Mouse (Mus musculus) megakaryocyte, adult 5-6 weeks (primary cell): ENCODE measurements around the gene Stx18. TPM values are rescaled to one million over a fixed set of nuclear protein-coding genes. Genes with fewer than 3 reads are reported as not detected.

Source experiments
- ATAC-seq: 2 replicates; pipeline ENCODE4 v1.8.0; 2016; ENCODE audit warnings: mild to moderate bottlenecking, inconsistent platforms; ENCODE audit not compliant: poor library complexity, severe bottlenecking
- total RNA-seq, 2 experiments: library from RNA; stranded (forward) in 1 of 2; stranded (reverse) in 1 of 2; fragments of 153-499, 151-499 nt in 1 of 2; fragments of 221-1000, 200-1000 nt in 1 of 2; gene quantifications; 2 replicates each; pipeline versions ENCODE4 v1.2.3 to v1.2.4; 2015 to 2017

The Stx18 gene
- 22.8 and 28.6 TPM in 2 replicates for total RNA-seq (2015)
- total RNA-seq (2017) = 36.1 and 49.0 TPM in 2 replicates

DNA sequence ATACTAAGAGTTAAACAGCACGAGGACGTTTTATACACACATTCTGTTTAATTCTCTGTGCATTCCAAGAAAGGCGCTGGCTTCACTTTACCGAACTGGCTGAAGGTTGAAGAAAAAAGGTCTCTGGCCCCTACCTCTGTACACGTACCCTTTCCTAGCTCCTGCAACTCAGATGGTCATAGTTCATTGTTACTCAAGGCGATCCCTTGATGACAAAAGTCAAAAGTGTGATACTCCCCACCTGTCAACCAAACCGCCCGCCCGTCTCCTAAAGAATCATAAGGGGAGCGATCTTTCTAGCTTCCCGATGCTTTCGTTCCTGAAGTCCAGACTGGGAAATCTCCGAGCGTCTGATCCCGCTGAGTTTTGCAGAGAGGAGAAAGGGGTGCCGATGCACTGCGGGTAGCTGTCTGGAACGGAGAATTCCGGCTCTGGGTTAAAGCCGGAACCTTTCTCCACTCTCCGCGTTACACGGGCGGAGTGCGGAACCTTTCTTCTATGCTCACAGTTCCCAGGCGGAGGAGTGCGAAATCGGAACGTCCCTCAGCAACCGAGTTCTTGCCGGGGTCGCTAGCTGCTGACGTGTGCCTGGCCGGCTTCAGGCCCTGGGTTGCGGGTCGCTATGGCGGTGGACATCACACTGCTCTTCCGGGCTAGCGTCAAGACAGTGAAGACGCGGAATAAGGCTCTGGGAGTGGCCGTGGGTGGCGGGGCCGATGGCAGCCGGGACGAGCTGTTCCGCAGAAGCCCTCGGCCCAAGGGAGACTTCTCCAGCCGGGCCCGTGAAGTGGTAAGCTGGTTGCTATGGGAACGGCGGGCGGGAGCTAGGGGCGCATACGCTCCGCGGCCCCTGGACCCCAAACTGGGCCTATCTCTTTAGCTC is at the start of gene Stx18:
TSS of gene Stx18 (plus strand) at position 33 of the 883 bp plus-strand sequence.
- peak; percentile 92 for ATAC-seq

DNA sequence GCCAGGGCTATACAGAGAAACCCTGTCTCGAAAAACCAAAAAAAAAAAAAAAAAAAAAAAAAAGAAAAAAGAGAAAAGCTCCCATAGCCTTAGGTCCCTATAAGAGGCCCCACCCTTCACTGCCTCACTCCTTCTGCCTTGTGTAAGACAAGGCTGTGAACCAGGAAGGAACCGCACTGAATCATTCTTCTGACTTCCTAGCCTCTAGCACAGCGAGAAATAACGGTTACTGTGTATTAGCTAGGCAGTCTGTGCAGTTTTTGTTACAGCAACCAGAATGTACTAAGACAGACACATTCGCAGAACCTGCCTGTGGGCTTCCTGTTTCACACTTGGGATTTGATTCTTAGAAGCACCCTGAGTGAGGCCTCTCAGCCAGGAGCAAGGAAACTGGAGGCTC is 46.2 kb upstream of the Stx18 start:
- ATAC-seq = no peak

DNA sequence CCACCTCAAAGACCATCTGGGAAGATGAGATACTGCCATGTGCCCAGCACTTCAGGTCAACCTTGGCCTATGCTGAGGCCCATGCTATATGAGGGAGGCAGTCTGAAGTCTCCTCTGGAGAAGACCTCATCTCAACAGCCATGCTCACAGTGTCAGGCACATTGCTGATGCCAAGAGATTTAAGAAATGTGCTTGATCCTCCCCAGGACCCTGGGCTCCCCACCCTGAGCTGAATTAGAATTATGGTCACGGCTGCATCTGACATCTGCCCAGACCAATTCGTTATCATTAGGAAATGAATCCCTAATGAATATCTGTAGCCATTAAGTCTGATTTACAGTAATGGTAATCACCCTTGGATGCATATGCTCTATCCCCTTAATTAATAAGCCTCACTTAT is 39.7 kb upstream of the Stx18 start:
- no peak for ATAC-seq

DNA sequence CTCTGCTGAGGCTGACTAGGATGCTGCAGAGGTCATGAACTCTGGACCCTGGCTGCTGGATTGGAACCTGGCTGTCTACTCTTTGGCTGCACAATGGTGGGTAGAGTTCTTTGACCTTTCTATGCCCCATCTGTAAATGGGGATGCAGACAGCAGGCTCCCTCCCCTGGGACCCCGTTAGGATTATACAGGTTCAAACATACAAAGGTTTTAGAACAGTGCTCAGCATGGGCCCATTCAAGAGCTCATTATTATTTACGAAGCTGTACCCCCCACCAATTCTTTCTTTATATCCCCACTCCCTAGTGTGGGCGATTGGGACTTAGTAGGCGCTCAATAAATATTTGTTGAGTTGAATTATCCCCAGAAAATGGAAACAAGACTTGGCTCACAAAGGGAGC is 36.0 kb upstream of the Stx18 start:
- no peak for ATAC-seq

DNA sequence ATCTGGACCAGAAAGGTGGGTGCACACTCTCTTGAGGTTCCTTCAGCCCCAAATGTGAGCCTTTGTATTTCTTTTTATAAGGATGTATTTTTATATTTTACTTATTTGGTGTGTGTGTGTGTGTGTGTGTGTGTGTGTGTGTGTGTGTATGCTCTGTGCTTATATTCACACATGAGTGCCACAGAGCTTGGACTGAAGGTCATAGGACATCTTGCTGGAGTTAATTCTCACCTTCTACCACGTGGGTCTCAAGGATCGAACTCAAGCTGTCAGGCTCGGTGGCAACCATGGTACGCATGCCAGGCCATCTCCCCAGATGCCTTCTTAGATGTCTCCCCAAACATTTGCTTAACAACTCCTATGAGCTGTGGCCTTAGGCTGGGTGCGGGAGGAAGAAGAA is 33.8 kb upstream of the Stx18 start:
- no peak for ATAC-seq

DNA sequence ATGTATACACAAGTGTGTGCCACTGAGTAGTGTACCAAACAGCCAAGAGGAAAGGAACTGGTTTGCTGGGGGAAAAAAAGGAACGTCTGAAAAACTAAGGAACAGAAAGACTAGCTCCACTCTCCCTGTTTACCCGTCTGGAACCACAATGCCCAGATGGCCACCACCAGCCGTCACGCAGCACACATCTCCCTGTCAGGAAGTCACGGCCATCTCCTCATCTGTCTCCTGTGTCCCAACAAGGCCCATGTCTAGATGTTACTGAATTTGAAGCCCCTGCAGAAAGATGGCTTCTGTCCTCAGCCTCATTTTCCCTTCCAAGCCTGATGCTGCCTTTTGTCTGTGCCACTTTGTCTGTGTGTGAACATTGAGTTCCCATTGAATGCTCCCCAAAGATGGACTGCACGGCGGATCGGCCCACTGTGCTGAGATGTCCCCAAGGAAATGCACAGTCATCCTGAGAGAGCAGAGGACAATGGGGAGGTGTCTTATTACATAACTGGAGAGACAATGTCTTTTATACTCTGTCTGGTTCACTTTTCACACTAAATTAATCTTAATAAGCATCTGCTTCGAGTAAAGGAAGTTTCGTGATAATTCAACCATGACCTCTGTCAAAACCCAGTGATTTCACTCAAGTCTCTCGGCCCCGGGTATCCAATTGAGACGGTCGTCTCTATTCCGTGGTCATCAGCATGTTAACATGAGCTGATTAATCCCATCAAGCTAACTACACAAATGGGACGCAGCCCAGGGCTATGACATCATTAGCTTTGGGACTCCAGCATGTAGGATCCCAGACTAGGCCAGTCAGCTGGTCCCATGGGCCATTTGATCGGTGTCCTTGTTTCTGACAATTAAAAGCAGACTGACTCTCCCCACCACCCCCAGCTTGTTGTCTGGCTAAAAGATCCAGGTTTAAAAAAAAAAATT is 31.9 kb upstream of the Stx18 start:
- ATAC-seq = no peak

DNA sequence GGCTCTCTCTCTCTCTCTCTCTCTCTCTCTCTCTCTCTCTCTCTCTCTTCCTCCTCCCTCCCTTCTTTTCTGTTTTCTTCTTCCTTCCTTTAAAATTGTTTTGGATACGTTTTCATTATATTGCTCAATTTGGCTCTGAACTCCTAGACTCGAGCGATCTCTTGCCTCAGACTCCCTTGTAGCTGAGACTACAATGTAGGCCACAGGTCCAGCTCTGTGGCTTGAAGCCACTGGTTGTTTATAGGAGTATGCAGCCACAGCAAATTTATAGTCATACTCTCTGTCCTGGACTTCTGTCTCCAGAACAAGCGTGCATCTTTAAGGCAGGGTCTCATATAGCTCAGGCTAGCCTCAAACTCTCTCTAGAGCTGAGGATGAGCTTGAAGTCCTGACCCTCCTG is 29.5 kb upstream of the Stx18 start:
- ATAC-seq = no peak

DNA sequence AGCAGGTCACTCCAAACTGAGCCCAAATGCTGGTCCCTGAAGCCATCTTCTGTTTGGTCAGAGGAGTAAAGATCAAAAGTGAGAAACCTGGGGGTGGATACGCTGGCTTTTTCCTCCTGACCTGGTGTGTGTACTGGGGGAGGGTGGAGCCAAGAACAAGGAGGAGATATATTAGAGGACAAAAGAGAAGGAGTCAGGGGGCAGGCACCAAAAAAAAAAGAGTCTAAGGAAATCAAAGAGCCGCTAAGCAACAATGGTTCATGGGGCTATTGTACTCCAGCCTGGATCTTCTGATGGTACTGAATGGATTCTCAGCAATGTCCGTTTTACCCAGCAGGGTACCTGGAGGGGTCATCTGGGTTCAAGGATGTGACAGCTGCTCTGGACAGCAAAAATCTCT is 23.6 kb upstream of the Stx18 start:
- ATAC-seq = no peak

DNA sequence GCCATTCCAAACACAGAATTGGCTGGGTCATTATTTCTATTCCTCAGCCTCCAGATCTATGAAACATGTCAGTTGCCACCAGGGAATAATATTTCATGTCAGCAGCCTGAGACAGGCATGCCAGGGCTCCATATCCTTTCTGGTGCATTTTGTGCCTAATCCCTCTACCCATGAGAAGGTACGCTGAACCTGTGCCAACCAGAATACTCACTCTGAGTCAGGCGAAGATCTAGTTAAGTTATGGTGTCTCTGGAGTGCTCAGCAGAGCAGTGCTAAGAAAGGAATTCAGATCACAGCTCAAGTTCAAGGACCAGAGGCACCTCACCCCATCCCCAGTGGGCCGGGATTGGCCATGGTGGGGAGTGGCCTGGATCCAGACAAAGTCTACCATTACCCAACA is 21.6 kb upstream of the Stx18 start:
- ATAC-seq = no peak

DNA sequence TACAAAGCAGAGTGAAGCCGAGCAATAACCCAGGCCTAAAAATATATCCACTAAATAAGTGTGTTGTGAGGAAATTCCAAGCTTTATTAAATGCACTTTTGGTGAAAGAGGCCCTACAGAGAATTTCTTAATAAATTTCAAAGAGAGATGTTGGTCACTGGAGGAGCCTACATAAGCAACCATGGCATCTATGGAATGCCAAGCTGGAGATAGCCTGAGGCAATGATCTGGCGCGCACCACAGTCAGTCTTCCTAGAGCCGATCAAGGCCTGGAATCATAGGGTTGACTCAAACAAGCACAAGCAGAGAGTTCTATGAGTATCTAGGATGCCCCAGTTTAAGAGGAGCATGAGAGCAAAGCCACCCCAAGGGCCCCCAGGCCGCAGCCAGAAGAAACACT is 10.9 kb upstream of the Stx18 start:
- no peak for ATAC-seq

DNA sequence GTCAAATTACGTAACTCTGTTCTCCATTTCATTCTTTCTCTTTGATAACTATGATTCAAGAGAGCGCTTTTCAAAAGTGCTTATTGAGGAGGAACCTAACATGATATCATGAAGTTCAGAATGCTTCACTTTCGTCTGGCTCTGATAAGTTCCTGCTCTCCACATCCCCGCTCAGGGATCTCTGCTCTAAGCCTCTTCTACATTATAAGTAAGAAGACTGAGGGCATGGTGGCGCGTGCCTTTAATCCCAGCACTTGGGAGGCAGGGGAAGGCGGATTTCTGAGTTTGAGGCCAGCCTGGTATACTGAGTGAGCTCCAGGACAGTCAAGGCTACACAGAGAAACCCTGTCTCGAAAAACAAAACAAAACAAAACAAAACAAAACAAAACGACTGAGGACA is 268 bp upstream of the Stx18 start:
- ATAC-seq = no peak

DNA sequence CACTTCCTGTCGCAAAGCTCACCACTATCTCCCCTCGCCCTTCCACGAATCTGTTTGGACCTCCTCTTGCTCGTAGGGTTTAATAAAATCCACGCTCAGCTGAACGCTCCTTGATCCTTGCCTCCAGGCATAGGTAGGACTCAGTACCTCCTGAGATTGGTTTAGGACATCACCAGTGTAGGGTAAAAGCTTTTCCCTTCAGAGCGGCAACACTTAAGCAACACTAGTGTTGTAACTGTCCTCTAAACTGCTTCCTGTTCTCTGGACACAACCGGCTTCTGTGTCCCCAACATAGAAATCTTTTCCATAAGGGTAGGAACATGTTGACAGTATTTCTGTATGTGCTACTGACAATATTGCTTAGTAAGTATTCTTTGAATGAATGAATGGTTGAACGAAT is 1.3 kb downstream of the Stx18 start:
- ATAC-seq = peak; percentile 55

DNA sequence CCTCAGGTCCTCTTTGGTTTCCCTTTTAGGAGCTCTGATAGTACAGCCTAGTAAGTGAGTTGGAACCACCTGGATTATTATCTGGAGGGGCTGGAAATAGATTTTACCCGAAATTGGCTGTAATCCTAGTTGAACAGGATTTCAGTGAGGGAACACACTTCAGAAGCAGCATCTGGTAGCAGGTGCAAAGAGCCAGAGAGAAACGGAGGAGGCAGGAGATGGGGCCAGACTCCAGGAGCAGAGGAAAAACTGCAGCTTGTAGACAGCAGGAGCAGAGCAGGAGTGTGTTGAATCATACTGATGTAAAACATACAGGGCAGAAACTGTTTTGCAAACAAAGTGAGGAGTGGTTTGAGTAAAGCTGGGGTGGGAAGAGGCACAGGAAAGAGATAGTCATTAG is 6.4 kb downstream of the Stx18 start:
- ATAC-seq = no peak

DNA sequence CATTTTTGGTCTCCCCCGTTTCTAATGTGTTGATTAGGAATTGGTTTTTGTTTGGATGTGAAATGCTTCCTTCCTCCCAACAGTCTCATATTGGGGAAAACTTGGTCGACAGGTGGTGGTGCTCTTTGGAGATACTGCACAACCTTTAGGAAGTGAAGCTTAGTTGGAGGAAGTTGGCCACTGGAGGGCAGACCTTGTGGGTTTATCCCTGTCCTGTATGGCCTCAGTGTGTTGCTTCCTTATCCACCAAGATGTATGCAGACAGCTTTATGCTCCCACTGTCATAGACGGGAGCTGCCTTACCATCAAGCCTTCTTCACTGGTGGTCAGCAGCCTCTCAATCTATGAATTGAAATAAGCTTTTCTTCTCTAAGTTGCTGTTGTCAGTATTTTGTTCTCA is 9.6 kb downstream of the Stx18 start:
- peak; percentile 63 for ATAC-seq

DNA sequence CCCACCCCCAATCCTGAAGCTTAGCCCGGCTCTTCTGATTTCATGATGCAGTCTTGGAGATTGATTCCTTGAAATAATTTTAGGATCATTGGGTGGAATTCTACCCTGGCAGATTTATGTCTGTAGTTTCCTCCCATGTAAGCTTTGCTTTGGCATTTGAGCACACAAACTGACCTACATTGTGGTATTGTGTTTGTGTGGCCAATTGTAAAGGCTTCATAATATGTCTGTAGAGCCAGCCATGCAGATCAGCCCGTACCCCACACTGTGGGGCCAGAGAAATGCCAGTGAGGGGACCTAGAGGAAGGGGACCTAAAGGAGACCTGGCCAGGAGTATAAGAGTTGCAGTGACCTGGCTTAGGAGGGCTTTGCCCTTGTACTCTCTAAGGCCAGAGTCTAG is 22.5 kb downstream of the Stx18 start:
- no peak for ATAC-seq

DNA sequence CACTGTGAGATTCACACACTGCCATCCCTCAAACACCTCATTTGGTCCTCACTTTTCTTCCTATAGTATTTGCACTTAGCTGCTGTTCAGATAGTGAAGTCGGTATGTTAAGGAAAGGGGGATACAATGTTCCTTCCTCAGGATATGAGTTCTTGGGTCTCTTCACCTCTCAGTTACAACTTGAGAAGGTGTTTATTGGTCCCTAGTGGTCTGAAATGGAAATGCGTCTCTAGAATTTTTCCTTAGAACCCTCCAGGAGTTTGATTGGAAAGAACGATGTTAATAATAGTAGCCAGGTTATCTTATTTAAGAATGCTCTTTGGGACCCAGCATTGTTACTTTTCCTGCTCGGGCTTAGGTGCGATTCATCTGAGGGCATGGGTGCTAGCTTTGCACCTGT is 24.2 kb downstream of the Stx18 start:
- ATAC-seq = no peak

DNA sequence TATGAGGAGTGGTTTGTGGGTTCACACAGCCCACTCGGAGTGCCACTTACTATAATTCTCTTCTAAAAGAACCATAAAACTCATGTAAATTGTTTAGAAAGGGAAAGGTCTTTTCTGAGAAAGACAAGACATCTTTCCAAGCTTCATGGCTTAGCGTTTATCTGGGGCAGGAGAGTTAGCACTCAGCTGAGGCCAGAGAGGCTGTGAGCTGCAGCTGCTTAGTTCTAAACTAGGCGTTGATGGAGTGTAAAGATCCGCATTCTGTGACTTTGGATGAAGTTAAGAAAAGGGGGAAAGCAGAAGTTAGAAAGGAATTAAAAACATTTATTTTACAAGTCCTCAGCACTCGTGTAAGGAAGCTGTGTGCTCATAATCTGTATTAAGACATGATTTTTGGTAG is 24.8 kb downstream of the Stx18 start:
- no peak for ATAC-seq

DNA sequence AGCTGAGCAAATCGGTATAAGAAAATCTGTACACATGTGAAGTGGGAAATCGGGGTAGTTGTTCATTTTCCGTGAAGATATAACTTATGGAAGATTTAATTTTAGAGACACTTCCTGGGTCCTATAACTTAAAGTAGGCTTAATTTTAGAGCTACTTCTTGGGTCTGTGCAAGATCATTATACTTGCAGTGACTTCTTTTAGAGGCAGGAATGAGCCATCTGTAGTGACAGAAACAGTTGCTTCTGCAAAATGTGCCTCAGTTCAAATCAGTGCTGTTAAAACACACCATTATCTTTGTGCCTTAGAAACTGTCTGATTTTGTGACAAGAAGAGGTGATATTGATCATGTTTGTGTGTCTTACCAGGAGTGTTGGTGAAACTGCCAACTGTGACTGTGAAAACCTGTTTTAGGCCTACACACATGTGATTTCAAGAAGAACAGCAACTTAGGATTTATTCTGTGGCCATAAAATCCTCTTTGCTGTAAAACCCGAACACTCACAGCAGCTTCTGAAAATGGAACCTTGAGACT is 25.6 kb downstream of the Stx18 start:
- no peak for ATAC-seq

DNA sequence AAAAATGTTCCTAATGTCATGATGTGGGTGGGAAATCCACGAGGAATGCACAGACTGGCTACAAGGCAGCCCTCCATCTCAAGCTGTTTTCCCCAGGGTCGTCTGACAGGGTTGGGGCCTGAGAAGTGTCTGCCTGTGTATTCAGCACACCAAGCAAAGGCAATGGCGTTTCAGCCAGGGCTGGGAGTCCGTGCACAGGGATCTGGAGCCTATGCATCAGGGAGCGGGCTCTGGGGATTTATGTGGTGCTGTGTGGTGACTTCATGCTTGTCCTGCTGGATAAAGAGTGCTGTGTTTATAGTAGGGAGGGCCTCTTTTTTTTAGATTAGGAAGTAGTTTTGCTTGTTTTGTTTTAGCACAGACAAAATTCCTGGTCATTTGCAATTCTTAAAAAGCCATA is 26.2 kb downstream of the Stx18 start:
- no peak for ATAC-seq

DNA sequence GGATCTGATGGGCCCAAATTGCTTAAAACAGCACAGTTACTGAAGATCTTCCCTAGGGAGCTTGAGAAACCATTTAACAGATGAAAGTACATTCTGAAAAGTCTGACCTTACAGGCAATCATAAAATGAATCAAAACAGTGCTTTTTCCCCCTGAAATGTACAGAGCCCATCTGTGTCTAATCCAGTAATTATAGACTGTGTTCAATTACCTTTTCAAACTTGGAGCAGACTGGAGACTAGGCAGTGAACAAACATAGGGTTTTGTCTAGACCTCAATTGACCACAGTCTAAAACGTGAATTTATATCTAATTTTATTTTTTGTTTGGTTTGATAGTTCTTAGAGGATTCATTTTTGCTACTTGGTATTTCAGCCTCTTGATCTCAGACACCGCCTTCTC is 26.9 kb downstream of the Stx18 start:
- ATAC-seq = no peak

DNA sequence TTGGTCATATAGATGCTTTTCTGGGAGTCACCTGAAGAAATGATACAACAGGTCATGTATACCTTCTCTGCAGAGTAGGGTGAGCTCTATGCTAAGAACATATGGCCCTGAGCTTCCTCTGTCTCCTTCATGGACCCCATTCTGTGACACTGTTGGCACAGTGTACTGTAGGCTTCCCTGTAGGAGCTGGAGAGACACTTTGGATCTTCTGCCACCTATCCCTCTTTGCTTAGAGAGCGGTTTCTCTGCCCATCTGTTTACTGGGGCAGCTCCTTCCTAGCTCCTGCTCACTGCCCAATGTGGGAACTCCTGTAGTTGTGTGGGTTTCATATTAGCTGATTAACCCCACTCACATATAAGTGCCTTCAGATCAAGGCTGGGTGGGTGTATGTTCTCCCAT is 28.1 kb downstream of the Stx18 start:
- no peak for ATAC-seq

DNA sequence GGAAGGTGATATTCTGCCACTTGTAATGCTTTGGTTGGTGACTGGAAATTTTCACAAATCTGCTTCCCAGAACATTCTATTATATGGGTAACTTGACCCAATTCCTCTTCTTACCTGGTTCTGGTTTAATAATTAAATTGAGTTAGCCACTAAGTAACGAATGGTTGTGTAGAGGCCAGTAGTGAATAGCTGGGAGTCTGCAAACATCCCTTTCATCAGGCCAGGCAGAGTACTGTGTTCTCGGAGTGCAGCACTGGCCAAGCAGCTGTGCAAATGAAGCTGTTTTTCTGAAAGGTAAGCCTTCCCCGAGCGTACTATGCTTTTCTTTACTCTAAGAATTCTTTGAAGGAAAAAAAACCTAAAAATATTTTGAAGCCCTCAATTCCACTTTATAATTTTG is 37.8 kb downstream of the Stx18 start:
- ATAC-seq = no peak
